Mouse (Mus musculus) spleen, postnatal 14 days (tissue): ENCODE data around the gene Igsf21.

ENCODE experiments used
- DNase-seq, 2 experiments: peaks; one replicate each; pipeline ENCODE4 v3.0.0; 2021 to 2022; ENCODE audit warnings: low spot score in 2 of 2

Igsf21 gene

GRCm38 (mm10) chr4:140143884-140144525, 102.6 kb downstream of the Igsf21 start:
- no peak for DNase-seq

- no peak for DNase-seq
These were observed 103.4 kb downstream of the Igsf21 start for GRCm38 (mm10) chr4:140143178-140143577.

GRCm38 (mm10) chr4:140140485-140140884, 106.1 kb downstream of the Igsf21 start:
- no peak for DNase-seq

GRCm38 (mm10) chr4:140138846-140139245, 107.7 kb downstream of the Igsf21 start:
- no peak for DNase-seq

- DNase-seq = no peak
These were observed 114.8 kb downstream of the Igsf21 start for GRCm38 (mm10) chr4:140131625-140132321.

- DNase-seq = no peak
These were observed 115.4 kb downstream of the Igsf21 start for GRCm38 (mm10) chr4:140131201-140131600.

GRCm38 (mm10) chr4:140129553-140130275, 116.9 kb downstream of the Igsf21 start:
- no peak for DNase-seq

GRCm38 (mm10) chr4:140128116-140128515, 118.5 kb downstream of the Igsf21 start:
- no peak for DNase-seq

GRCm38 (mm10) chr4:140125806-140126205, 120.8 kb downstream of the Igsf21 start:
- DNase-seq = no peak

GRCm38 (mm10) chr4:140122534-140122933, 124.0 kb downstream of the Igsf21 start:
- no peak for DNase-seq

- no peak for DNase-seq
These were observed 129.3 kb downstream of the Igsf21 start for GRCm38 (mm10) chr4:140117275-140117691.

GRCm38 (mm10) chr4:140115756-140116155, 130.8 kb downstream of the Igsf21 start:
- no peak for DNase-seq

- DNase-seq = no peak
These were observed 131.5 kb downstream of the Igsf21 start for GRCm38 (mm10) chr4:140115053-140115452.

- no peak for DNase-seq
These were observed 132.7 kb downstream of the Igsf21 start for GRCm38 (mm10) chr4:140113690-140114475.

GRCm38 (mm10) chr4:140109626-140109948, 137.0 kb downstream of the Igsf21 start:
- DNase-seq = no peak

GRCm38 (mm10) chr4:140108871-140109625, 137.5 kb downstream of the Igsf21 start:
- DNase-seq = no peak

GRCm38 (mm10) chr4:140107161-140107560, 139.4 kb downstream of the Igsf21 start:
- no peak for DNase-seq

- DNase-seq = no peak
These were observed 141.8 kb downstream of the Igsf21 start for GRCm38 (mm10) chr4:140104795-140105194.

GRCm38 (mm10) chr4:140103341-140104027, 143.1 kb downstream of the Igsf21 start:
- DNase-seq = no peak

- DNase-seq = no peak
These were observed 143.9 kb downstream of the Igsf21 start for GRCm38 (mm10) chr4:140102581-140103200.
